Mouse (Mus musculus): ENCODE measurements around the gene Hhip. TPM values are rescaled to one million over a fixed set of nuclear protein-coding genes. Genes with fewer than 3 reads are reported as not detected.

Gene Hhip
- 0.65 and 0.93 TPM in 2 replicates for polyA plus RNA-seq (2015; fragmentation: Nextera tagmentation; extraction: Ambion mirVana)

GRCm38 (mm10) chr8:80057198-80058174 is at the start of gene Hhip:
Hhip (minus strand) TSS chr8:80058006.
- peak; percentile 86 for ATAC-seq (replicated peaks)
- Histone ChIP-seq H3K27me3 (peaks cover 25% of the 10 kb centered on the region; the same call in 1 of the 2 replicates), H3K36me3 (no peaks in the 10 kb centered on the region), H3K27ac (replicated peaks) (no peak within 1 kb of the TSS), H3K9me3 (no peaks in the 10 kb centered on the region), H3K4me1 (peaks cover 36% of the 10 kb centered on the region), H3K4me3 (peak within 1 kb of the TSS; percentile 54), H3K4me2 (replicated peaks) (peak within 1 kb of the TSS; percentile 98), H3K9ac (replicated peaks) (peak within 1 kb of the TSS; percentile 46)
- WGBS, result under 1% methylated on average over 39 of the region's 56 CpGs

GRCm38 (mm10) chr8:80087021-80087420 is 29.2 kb upstream of the Hhip start:
- H3K9me3 ChIP-seq, result no peaks in the 10 kb centered on the region
- ATAC-seq (replicated peaks), result peak; percentile 41; the same call in 1 of the 2 replicates
- H3K27ac ChIP-seq (replicated peaks), result no peak overlapping the region
- H3K4me2 ChIP-seq (replicated peaks), result no peak overlapping the region
- no peak overlapping the region for H3K9ac ChIP-seq (replicated peaks)
- no peaks in the 10 kb centered on the region for H3K36me3 ChIP-seq
- WGBS, result 79% methylated on average over 2 of the region's 2 CpGs
- H3K27me3 ChIP-seq, result no peaks in the 10 kb centered on the region
- no peak overlapping the region for H3K4me3 ChIP-seq
- H3K4me1 ChIP-seq, result no peaks in the 10 kb centered on the region

DNA sequence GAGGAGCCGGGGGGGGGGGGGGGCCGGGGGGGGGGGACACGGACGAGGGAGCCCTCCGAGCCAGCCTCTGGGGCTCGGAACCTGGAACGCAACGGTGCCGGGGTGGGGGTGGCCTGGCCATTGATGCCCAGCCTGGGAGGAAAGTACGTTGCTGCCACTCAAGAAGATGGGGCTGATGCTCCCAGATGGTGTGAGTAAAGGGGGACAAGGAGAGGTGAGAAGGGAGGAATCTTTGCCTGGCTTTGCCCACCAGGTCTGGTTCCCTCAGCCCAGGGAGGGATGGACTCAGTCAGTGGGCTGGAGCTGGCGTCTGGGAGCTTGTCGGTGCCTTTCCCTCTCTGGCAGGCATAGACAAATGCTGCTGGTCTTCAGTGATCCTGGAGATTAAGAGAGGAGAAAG is 387 bp upstream of the Hhip start:
- H3K36me3 ChIP-seq, result no peaks in the 10 kb centered on the region
- peak overlapping the region; percentile 98 for H3K4me2 ChIP-seq (replicated peaks)
- under 1% methylated on average over 7 of the region's 12 CpGs for WGBS
- peaks cover 22% of the 10 kb centered on the region; the same call in 1 of the 2 replicates for H3K27me3 ChIP-seq
- H3K27ac ChIP-seq (replicated peaks), result no peak overlapping the region
- H3K4me1 ChIP-seq, result peaks cover 36% of the 10 kb centered on the region
- peak overlapping the region; percentile 54 for H3K4me3 ChIP-seq
- no peaks in the 10 kb centered on the region for H3K9me3 ChIP-seq
- H3K9ac ChIP-seq (replicated peaks), result peak overlapping the region; percentile 38
- ATAC-seq (replicated peaks), result peak; percentile 70

- H3K4me1 ChIP-seq, result peaks cover 36% of the 10 kb centered on the region
- peak overlapping the region; percentile 98 for H3K4me2 ChIP-seq (replicated peaks)
- no peaks in the 10 kb centered on the region for H3K9me3 ChIP-seq
- H3K27me3 ChIP-seq, result peaks cover 27% of the 10 kb centered on the region; the same call in 1 of the 2 replicates
- H3K4me3 ChIP-seq, result peak overlapping the region; percentile 54
- no peak overlapping the region for H3K9ac ChIP-seq (replicated peaks)
- H3K36me3 ChIP-seq, result no peaks in the 10 kb centered on the region
- 3% methylated on average over 13 of the region's 13 CpGs for WGBS
- ATAC-seq (replicated peaks), result no peak
- H3K27ac ChIP-seq (replicated peaks), result no peak overlapping the region
Observed at GRCm38 (mm10) chr8:80056331-80057070, 1.3 kb downstream of the Hhip start.

DNA sequence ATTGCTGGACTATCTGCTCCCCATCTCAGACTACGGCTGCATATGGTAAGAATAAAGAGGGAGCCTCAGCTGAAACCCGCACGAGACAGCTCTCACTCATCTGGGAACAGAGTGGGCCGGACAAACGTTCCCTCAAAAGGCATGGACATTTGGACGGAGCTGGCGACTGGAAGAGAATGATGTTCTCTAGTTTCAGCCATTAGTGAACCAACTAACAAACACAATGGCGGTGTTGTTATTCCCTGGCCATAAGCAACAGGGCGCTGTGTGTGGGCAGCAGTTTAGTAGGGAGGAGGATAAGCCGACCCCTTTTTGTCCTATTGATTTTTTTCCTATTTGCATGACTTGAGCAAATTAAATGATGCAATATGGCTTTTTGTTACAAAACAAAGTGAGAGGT is 2.0 kb downstream of the Hhip start:
- Histone ChIP-seq H3K36me3 (no peaks in the 10 kb centered on the region), H3K27ac (replicated peaks) (no peak overlapping the region), H3K27me3 (peaks cover 31% of the 10 kb centered on the region; the same call in 1 of the 2 replicates), H3K4me3 (peak overlapping the region; percentile 12; the same call in 1 of the 2 replicates), H3K4me1 (peaks cover 36% of the 10 kb centered on the region), H3K9ac (replicated peaks) (no peak overlapping the region), H3K4me2 (replicated peaks) (peak overlapping the region; percentile 98), H3K9me3 (no peaks in the 10 kb centered on the region)
- no peak for ATAC-seq (replicated peaks)
- WGBS, result 1% methylated on average over 10 of the region's 10 CpGs

DNA sequence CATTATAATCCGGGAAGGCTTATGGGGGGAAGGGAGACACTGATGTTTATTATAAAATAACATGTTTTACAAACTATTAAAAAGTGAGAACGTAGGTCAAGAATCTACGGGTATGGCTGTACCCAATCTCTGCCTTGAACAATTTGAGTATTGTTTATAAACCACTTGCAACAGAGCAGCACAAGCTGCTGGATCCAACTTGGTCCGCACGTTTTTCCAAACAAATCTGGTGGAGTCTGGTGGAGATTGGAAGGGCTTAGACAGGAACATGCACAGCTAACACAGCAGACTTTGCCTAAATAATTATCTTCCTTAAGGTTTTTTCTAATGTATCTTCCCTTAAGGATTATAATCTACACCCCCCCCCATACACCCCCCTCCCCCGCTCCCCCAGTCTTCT is 2.7 kb downstream of the Hhip start:
- WGBS, result 38% methylated on average over 6 of the region's 6 CpGs
- Histone ChIP-seq H3K9me3 (no peaks in the 10 kb centered on the region), H3K9ac (replicated peaks) (no peak overlapping the region), H3K4me1 (peaks cover 36% of the 10 kb centered on the region), H3K4me2 (replicated peaks) (no peak overlapping the region), H3K36me3 (no peaks in the 10 kb centered on the region), H3K4me3 (no peak overlapping the region), H3K27ac (replicated peaks) (no peak overlapping the region), H3K27me3 (peaks cover 33% of the 10 kb centered on the region; the same call in 1 of the 2 replicates)
- ATAC-seq (replicated peaks), result no peak

- Histone ChIP-seq H3K4me1 (peaks cover 36% of the 10 kb centered on the region), H3K36me3 (no peaks in the 10 kb centered on the region), H3K9me3 (no peaks in the 10 kb centered on the region), H3K9ac (replicated peaks) (no peak overlapping the region), H3K4me3 (no peak overlapping the region), H3K27ac (replicated peaks) (no peak overlapping the region), H3K4me2 (replicated peaks) (no peak overlapping the region), H3K27me3 (peaks cover 33% of the 10 kb centered on the region; the same call in 1 of the 2 replicates)
- no peak for ATAC-seq (replicated peaks)
- 6% methylated on average over 4 of the region's 4 CpGs for WGBS
Observed at GRCm38 (mm10) chr8:80054216-80054615, 3.6 kb downstream of the Hhip start.

DNA sequence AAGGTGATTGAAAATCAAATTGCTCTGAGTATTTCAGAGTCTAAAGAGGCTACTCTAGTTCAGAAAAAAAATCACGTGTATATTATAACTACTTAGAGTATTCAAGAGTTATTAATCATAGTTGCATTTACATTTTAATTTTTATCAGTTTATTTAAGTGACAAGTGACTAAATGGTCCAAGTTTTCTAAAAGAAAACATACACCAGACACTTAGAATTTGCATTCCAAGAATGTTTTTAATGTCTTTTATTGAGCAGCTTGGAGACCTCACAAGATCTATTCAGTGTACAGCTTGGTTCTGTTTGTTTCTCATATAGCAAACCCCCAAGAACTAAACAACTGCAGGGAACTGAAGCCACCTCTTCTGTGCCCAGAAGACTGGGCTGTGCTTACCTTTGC is 5.0 kb downstream of the Hhip start:
- H3K27me3 ChIP-seq, result peaks cover 33% of the 10 kb centered on the region; the same call in 1 of the 2 replicates
- no peaks in the 10 kb centered on the region for H3K9me3 ChIP-seq
- no peak overlapping the region for H3K4me3 ChIP-seq
- H3K9ac ChIP-seq (replicated peaks), result no peak overlapping the region
- WGBS, result 85% methylated on average over 1 of the region's 1 CpGs
- H3K4me1 ChIP-seq, result peaks cover 33% of the 10 kb centered on the region
- no peak overlapping the region for H3K27ac ChIP-seq (replicated peaks)
- no peaks in the 10 kb centered on the region for H3K36me3 ChIP-seq
- ATAC-seq (replicated peaks), result no peak
- no peak overlapping the region for H3K4me2 ChIP-seq (replicated peaks)

DNA sequence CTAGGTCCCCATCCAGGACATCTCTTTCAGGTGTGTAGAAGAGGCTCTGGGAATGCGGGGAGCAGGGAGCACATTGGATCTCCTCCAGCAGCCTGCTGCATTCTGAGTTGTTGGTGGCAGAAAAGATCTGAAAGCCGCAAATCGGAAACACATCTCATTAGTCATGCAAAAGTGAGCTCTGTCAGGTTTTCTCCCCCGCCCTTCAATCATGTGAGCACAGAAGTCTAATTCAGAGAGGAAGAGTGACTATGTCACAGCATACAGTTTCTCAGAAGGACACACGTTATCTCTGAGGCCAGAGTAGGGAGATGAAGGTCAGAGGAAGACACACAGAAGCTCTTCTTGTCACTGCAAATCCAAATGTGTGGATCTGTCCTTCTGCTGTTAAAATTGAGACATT is 6.3 kb downstream of the Hhip start:
- no peak for ATAC-seq (replicated peaks)
- H3K27me3 ChIP-seq, result peaks cover 21% of the 10 kb centered on the region; the same call in 1 of the 2 replicates
- no peak overlapping the region for H3K4me3 ChIP-seq
- no peaks in the 10 kb centered on the region for H3K36me3 ChIP-seq
- H3K9ac ChIP-seq (replicated peaks), result no peak overlapping the region
- 20% methylated on average over 5 of the region's 5 CpGs for WGBS
- H3K9me3 ChIP-seq, result no peaks in the 10 kb centered on the region
- H3K27ac ChIP-seq (replicated peaks), result no peak overlapping the region
- H3K4me1 ChIP-seq, result peaks cover 21% of the 10 kb centered on the region
- no peak overlapping the region for H3K4me2 ChIP-seq (replicated peaks)

DNA sequence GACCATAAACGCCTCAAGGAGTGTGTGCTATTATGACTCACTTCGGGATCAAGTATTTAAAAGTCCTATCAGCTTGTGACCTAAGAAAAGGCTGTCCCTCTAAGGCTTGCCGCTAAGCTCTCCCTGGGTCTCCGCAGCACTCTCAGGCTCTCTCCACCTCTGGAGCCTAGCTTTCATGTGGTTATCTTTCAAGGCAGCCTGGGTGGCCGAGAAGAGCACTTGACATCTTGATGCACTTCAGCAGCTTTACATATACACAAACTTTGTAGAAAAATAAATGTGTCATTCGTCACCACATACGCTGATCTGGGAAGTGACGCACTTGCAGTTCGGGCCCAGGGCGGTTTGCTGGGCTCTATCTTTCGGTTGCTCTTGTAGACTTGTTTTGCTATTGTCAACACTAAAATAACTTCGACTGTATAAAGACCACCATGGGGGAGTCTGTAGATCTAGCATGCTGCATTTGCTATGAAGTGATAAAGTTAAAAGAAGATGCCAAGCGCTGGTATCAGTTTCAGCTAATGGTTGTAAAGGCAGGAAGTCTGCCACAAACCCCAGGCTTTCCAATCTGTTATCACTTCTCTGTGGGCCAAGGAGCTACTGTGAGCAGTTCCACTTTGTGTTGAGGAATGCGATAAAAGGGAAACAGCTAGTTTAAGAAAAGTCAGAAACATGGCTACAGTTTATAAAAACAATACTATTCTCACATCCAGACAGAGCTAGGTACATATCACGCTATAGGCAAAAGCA is 8.4 kb downstream of the Hhip start:
- Histone ChIP-seq H3K4me2 (replicated peaks) (no peak overlapping the region), H3K4me3 (no peak overlapping the region), H3K4me1 (peaks cover 5% of the 10 kb centered on the region; the same call in 1 of the 2 replicates), H3K27ac (replicated peaks) (no peak overlapping the region), H3K36me3 (no peaks in the 10 kb centered on the region), H3K9me3 (no peaks in the 10 kb centered on the region), H3K9ac (replicated peaks) (no peak overlapping the region), H3K27me3 (peaks cover 21% of the 10 kb centered on the region; the same call in 1 of the 2 replicates)
- ATAC-seq (replicated peaks), result no peak
- WGBS, result 75% methylated on average over 15 of the region's 15 CpGs

DNA sequence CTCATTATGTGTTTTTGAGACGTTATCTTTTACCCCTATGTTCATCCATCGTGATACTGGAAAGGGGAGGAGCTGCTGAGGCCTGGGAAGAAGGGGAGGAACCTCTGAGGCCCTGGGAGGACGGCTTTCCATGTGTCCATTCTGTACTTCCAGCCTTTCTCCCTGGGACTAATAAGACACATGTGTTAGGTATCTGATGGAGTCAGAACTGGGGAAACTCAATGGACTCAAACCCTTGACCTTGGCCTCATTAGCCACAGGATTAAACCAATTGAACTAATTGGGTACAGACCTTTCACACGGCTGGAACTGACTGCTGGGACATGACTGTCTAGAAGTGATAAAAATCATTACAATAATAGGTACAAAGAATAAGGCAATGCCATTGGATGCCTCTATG is 9.6 kb downstream of the Hhip start:
- Histone ChIP-seq H3K27me3 (peaks cover 12% of the 10 kb centered on the region; the same call in 1 of the 2 replicates), H3K4me2 (replicated peaks) (no peak overlapping the region), H3K4me3 (no peak overlapping the region), H3K9me3 (no peaks in the 10 kb centered on the region), H3K9ac (replicated peaks) (no peak overlapping the region), H3K27ac (replicated peaks) (no peak overlapping the region), H3K36me3 (no peaks in the 10 kb centered on the region), H3K4me1 (no peaks in the 10 kb centered on the region)
- ATAC-seq (replicated peaks), result no peak
- WGBS, result 35% methylated on average over 4 of the region's 4 CpGs
